Mouse (Mus musculus) thymus, postnatal 25 days (tissue): ENCODE results near the gene Gm11037.
"Not testable (repeated sequence)": the region's sequence is repeated elsewhere in the genome, so short reads cannot be mapped to it uniquely, and the experiment has no call there.

ENCODE experiments used
- DNase-seq: peaks from one replicate; pipeline ENCODE4 v3.0.0; 2022

The Gm11037 gene

DNA sequence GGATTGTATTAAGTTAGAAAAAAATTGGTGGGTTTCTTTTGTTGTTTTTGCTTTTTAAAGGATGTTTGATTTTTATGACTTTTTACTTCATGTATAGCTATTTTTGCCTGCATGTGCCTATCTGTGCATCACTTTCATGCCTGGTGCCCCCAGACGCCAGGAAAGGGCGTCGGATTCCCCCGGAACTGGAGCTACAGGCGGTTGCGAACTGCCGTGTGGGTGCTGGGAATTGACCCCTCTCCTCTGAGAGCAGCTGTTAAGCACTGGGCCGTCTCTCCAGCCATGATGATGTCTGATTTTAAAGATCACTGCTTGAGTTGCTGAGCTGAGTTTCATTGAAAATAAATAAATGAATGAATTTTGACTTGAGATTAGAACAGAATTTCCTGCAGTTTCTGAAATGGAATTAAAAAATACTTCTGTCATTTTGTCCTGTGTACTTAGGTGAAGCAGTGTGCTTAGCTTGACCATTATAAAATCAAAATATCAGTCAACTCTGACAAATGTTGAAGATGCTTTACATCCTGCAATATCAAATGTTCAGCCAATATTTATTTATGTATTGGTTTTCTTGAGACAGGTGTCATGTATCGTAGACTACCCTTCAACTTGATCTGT, at the start of gene Gm11037:
Gene Gm11037 (plus strand): TSS at position 568 of the 618 bp plus-strand sequence.
- DNase-seq = no peak

DNA sequence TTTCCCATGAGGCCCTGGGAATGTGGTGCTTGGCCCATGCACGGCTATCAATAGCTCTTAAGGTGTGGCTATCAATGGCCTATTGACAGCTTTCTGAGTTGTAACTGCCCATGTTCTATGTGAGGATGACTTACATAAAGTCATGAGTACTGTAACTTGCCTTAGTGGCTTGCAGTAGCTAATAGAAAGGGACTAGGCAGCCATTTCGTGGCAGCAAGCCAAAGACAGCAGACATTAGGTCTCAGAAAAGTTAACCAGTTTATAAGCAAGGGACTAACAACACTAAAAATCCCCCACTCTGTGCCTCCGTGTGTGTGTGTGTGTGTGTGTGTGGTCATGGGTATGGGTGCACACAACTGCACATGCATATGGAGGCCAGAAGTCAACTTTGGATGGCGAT, 49.1 kb upstream of the Gm11037 start:
- no peak for DNase-seq

- DNase-seq = no peak
Observed at GRCm38 (mm10) chr2:131086667-131087390, 46.5 kb upstream of the Gm11037 start, which contains the start of gene Siglec1. Gene Siglec1 (minus strand): TSS chr2:131086765.

- DNase-seq = no peak
Observed at GRCm38 (mm10) chr2:131088581-131088980, 44.7 kb upstream of the Gm11037 start.

- DNase-seq = no peak
Observed at GRCm38 (mm10) chr2:131089634-131090033, 43.7 kb upstream of the Gm11037 start.

DNA sequence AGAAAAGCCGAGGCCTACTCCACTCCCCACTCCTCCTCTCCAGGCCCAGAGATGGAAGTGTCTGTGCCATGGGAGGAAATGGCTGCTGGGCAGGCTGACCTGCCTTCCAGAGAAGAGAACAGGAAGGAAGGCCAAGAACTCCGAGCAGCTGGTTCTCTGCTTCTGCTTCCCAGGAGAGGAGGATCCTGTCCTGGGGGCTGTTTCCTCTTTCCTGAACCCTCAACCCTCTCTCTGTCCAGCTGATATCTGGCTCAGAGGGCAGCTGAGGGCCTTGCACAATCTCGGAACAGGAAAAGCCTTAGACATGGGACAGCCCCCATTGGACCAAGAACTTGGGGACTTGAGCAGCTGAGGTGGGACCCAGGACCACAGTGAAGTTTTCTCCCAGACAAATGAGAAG, 42.4 kb upstream of the Gm11037 start:
- no peak for DNase-seq

- no peak for DNase-seq
Observed at GRCm38 (mm10) chr2:131093577-131093976, 39.7 kb upstream of the Gm11037 start.

DNA sequence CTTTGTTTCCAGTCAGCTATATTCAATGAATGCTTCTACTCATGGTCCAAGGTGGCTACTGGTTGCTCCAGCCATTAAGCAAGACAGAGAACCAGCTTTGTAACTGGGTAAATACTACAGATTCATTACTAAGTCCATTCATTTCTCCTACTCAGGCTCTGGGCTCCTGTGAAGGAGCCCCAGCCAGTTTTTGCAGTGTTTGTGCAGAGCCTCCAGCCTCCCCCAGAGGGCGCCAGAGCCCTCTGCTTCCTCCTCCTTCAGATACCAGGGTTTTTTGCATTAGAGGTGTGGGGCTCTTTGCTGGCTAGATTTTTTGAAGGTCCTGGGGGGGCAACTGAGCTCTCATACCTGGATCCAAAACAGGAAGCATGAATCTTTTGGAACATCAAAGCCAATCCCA, 38.5 kb upstream of the Gm11037 start:
- peak; percentile 75 for DNase-seq

DNA sequence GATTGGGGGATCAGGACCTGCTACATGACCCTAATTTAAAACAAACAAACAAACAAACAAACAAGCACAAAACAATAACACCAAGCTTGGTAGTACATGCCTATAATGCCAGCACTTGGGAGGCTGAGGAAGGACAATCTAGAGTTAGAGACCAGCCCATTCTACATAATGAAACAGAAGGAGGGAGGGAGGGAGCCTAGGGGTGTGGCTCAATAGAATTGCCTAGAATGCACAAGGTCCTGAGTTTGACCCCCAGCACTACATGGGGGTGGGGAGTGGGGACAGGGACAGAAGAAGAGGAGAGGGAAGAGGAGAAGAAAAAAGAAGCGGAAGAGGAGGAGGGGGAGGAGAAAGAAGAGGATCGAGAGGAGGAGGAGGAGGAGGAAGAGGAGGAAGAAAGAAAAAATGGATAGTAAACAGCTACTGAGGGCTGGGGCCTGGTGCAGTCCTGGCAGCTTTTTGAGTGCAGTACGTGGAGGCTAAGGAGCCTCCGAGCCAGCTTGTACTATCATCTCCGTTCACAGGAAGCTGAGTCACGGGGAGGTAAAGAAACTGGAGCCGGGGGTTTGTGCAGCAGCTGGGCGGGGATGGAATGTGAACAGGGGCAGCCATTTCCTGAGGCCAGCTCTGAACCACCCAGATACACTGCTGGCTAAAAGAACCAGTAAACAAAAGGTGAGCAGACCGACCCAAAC, 37.0 kb upstream of the Gm11037 start:
- DNase-seq = peak; percentile 30

DNA sequence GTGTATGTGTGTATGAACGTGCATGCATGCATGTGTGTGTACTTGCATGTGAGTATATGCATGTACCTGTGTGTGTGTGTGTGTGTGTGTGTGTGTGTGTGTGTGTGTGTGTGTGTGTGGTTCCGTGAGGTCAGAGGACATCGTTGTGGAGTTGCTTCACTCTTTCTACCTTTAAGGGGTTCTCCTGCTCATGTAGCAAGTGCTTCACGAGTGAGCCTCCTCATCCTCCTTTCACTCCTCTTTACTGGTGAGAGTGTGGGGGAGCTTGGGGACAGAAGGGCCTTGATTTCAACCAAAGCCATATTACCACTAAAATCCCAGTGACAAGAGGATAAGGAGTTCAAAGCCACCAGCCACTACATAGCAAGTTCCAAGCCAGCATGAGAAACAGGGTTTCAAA, 36.2 kb upstream of the Gm11037 start:
- no peak for DNase-seq

DNA sequence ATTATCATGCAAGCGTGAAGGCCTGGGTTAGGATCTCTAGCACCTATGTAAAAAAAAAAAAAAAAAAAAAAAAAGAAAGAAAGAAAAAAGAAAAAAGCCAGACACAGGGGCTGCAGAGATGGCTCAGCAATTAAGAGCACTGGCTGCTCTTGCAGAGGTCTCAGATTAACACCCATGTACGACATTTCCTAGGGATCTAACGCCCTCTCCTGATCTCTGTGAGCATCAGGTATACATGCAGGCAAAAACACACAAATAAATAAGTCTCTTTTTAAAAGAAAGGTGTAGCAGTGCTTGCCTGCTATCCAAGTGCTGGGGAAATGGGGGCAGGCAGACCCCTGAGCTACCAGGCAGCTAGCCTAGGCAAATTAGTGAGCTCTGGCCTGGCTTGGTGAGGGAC, 31.8 kb upstream of the Gm11037 start:
- no peak for DNase-seq

DNA sequence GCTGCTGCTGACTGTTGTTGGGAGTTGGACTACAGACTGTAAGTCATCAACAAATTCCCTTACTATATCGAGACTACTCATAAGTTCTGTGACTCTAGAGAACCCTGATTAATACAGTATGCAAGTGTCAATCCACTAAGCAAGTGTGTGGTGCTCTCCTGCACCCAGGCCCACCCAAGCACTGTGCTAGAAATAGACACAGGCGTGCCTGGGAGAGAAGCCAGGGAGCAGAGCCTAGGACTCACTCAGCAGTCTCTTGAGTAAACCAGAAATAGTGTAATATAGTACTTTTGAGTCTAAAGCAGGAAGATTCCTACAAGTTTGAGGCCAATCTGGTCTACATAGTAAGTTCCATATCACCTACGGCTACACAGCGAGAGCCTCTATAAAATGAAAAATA, 29.3 kb upstream of the Gm11037 start:
- DNase-seq = no peak

GRCm38 (mm10) chr2:131105061-131105460, 28.2 kb upstream of the Gm11037 start:
- not testable (repeated sequence) for DNase-seq

GRCm38 (mm10) chr2:131105989-131106388, 27.3 kb upstream of the Gm11037 start:
- DNase-seq = no peak

DNA sequence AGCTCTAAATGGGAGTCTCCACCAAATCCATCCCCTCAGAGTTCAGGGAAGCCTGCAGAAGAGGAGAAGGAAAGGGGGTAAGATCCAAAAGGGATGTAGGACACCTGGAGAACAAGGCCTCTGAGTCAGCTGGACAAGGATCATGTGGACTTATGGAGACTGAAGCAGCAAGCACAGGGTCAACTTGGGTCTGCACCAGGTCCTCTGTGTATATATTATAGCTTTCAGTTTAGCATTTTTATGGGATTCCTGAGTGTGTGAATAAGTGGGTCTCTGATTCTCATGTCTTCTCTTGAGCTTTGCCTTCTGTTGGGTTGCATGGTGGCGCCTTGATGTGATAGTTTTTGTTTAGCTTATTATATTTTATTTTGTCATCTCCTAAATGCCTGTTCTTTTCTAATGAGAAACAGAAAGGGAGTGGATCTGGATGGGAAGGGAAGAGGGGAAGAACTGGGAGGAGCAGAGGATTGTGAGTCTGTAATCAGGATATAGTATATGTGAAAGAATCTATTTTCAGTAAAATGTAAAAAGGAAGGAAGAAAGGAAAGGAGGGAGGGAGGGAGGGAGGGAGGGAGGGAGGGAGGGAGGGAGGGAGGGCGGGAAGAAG, 14.2 kb upstream of the Gm11037 start:
- no peak for DNase-seq

DNA sequence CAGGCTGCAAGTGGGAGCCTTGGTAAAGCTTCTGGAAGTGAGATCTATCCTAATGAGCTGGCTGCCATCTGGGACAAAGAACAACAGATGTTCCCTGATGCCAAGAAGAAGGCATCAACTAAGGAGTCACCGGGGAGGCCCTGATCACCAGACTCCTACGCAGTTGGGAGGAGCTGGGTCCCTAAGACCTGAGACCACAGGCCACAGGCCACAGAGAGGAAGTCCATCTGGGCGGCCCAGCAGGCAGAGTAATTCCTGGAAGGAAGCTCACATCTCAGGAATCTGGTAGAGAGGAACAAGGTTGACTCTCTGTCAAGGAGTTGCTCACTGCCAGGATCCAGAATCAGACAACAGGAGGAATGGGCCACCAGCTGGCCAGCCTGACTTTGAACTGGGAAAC, 9.1 kb upstream of the Gm11037 start:
- DNase-seq = no peak

DNA sequence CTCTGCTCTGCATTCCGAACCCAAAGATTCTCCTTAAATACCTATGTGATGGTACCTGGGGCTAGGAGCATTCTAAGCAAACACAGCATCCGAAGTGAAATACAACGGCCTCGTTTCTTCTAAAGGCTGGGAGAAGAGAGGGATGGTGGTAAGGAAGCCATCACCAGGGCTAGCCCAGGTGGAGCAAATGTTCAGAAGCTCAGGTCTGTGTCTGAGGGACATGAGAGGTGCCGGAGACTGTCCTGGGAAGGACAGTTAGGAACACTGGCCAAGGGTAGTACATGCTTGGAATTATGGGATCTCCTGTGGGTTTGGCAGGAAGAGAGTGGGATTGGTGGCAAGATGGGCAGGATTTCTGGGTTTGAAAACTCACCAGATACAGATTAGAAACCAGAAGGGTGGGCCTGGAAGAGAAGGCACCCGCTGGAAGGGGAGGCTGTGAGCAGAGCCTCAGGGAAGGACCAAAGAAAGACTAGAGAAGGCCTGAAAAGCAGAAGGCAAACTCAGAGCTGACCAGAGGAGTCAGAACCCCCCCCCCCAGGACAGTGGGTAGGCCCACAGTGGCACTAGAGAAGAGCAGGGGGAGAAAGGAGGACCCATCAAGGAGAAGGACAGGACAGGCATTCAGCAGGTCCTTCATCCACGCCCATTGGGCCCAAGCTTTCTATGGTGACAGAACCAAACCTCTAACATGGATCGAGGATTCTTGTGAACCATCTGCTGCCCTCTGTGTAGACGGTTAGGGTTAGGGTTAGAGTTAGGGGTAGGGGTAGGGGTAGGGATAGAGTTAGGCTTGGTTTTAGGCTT, 7.9 kb upstream of the Gm11037 start:
- no peak for DNase-seq

- DNase-seq = no peak
Observed at GRCm38 (mm10) chr2:131125964-131126815, 7.1 kb upstream of the Gm11037 start.

DNA sequence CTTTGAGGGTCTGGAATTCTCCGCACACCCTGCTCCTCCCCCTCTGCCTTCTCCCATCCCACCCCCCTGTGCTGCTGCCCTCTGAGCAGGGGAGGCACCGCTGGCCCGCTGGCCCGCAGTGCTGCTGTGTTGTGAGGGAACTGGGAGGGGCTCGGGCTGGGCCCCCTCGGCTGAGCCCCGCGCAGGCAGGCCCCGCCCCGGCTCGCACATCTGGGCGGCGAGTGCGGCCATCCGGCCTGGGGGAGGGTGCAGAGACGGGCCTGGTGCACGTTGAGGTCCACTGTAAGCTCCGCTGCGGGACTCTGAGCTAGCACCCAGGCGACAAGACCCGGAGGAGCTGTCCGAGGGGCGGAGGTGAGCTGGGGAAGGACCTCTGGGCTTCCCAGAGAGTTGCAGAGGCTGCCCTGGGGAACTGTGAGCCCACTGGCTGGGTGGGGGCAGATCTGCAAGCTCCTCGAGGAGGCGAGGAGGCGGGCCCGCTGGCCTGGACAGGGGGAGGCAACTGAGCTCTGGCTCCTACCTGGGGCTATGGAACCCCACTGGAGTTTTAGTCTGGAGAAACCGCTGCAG, 6.1 kb upstream of the Gm11037 start, which contains the start of gene Hspa12b:
Gene Hspa12b (plus strand): TSS at position 120 of the 570 bp plus-strand sequence.
- peak; percentile 48 for DNase-seq

DNA sequence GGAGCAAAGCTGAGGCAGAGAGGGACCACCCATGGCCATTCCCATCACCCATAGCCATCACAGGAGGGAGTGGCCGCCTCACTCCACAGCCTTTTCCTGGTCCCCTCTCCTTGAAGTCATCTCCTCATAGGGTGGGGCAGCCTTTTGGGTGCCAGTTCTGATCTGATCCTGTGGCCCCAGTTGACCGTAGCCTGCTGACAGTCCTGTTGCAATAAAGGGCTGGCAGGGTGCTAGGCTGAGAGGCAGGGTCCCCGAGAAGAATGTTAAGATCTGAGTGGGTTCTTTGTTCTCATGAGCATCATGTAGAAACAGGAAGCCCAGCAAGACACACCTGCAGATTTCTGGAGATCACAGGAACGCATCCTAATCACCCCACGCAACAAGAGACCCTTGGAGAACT, 5.1 kb upstream of the Gm11037 start:
- no peak for DNase-seq

DNA sequence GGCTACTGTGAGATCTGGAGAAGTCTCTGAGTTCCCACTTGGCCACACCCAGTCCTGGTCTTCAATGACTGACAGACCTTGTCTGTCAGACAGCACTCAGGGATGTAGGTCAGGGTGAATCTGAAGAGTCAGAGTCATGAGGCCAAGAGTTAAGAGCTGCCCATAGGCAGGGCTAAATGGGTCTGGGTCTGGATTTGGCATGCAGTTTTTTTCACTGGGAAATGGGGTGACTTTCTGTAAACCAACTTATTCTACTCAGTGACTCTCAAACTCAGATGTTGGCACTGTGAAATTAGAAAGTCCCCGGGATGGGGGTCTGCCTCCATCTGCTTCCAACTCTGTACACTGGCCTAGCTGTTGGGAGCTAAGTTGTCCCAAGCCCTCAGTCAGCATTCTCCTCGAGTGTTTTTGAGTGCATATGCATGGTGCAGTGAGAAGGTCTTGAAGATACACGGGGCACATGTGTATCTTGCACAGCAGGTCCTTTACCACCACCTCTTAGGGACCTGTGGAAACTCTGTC, 4.6 kb upstream of the Gm11037 start:
- DNase-seq = no peak
